Mouse (Mus musculus) brain, embryonic 14.5 days (tissue): ENCODE results near the gene Rarg. TPM values are rescaled to one million over a fixed set of nuclear protein-coding genes. Genes with fewer than 3 reads are reported as not detected.

Experiments used
- DNase-seq: peaks from one replicate; pipeline ENCODE4 v3.0.0-alpha.2; 2011; ENCODE audit warnings: low read depth
- CTCF ChIP-seq: fragments of 200-500 bp; IDR thresholded peaks from 2 replicates; pipeline ENCODE4 v1.5.1; 2012; ENCODE audit warnings: inconsistent platforms, mild to moderate bottlenecking, moderate library complexity, borderline replicate concordance; ENCODE audit not compliant: insufficient read depth, insufficient read length; ENCODE audit errors: extremely low read depth
- POLR2A ChIP-seq: fragments of 200-500 bp; IDR thresholded peaks from 2 replicates; pipeline ENCODE4 v1.6.1; 2012; ENCODE audit warnings: mild to moderate bottlenecking, inconsistent platforms, borderline replicate concordance; ENCODE audit not compliant: poor library complexity, insufficient read depth, insufficient read length, severe bottlenecking; ENCODE audit errors: extremely low read depth
- polyA plus RNA-seq: library from polyadenylated mRNA; depleted of rRNA; stranded (reverse); fragments of >200 nt; gene quantifications from 2 replicates; pipeline ENCODE4 v1.2.3, GENCODE M21; 2012

Rarg gene
- polyA plus RNA-seq, 1 experiment: 9.1 TPM

GRCm38 (mm10) chr15:102279092-102279782, 21.9 kb upstream of the Rarg start, which contains the start of gene Mfsd5:
Gene Mfsd5 (plus strand): TSS chr15:102279454.
- peak; percentile 95 for DNase-seq

DNA sequence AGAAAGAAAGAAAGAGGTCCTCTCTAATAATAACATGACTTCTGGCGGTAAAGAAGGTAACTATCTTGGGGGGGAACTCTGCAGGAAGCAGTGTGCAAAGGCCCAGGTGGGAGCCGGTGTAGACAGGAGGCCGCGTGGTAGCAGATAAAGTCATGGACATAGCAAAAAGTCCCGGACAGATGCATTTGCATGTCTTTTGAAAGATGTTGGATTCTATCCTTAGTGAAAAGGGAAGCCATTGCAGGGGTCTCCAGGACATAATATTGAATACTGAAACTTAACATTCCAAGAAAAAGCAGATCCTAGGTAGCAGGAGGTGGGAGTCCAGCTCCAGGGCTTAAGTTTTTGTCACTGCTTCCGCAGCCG, 21.4 kb upstream of the Rarg start:
- no peak for DNase-seq
- TF ChIP-seq POLR2A (no peak), CTCF (no peak)

More at GRCm38 (mm10) chr15:102279092-102279782, 21.9 kb upstream of the Rarg start, which contains the start of gene Mfsd5:
- TF ChIP-seq CTCF: 0 out of 2 replicates have a peak, but pooled peaks have one; percentile 5
- TF ChIP-seq POLR2A: peak; percentile 90

DNA sequence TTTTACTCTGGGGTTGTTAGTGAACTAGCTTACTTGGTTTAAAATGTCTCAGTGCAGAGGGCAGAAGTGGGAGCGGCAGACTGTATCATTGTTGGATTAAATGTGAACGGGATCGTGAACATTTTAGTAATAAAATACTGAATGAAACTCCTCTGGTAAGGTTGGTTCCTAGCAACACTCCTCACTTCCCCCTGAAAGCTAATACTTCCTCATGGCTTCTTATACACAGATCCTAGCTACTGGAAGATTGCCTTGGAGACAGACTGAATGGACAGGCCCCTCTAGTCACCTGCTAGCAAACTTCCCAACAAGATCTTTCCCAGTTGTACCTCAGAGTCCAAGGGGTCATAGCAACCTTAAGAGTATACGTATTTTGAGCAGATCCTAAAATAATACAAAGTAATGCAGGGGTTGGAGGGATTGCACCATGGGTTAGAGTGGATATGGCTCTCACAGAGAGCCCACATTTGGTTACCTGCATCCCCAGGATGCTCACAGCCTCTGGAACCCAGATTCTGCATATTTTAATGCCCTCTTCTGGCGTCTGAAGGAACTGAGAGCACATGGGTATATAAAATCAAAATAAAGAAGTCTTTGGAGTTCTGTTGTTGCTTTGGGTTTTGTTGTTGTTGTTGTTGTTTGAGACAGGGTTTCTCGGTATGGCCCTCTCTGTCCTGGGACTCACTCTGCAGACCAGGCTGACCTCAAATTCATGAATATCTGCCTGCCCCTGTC, 16.8 kb upstream of the Rarg start:
- no peak for TF ChIP-seq POLR2A
- no peak for TF ChIP-seq CTCF
- no peak for DNase-seq

DNA sequence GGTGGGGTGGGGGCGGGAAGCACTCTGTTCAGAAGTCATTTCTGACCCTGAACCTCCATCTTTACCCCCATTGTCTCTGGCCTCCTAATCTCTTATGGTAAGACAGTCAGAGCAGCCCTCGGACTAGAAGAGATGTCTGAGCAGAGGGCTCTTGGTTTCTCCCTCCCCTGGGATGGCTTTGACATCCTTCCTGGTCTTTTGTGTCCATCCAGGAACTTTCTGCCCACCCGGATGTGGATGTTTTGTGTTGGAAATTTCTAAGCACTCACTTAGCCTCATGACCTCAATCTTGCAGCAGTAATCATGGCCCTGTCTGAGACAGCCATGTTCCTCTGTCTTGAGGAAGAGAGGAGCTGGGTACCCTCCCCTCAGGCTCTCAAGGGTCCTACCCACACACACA, 14.1 kb upstream of the Rarg start:
- DNase-seq: no peak
- TF ChIP-seq CTCF (no peak), POLR2A (no peak)

GRCm38 (mm10) chr15:102270274-102270960, 13.1 kb upstream of the Rarg start, which contains the start of gene Gm9918:
Gene Gm9918 (plus strand): TSS chr15:102270563.
- TF ChIP-seq CTCF: no peak
- no peak for TF ChIP-seq POLR2A
- no peak for DNase-seq

- no peak for TF ChIP-seq POLR2A
- no peak for TF ChIP-seq CTCF
- DNase-seq: no peak
Measured at GRCm38 (mm10) chr15:102265548-102265947, 8.2 kb upstream of the Rarg start.

DNA sequence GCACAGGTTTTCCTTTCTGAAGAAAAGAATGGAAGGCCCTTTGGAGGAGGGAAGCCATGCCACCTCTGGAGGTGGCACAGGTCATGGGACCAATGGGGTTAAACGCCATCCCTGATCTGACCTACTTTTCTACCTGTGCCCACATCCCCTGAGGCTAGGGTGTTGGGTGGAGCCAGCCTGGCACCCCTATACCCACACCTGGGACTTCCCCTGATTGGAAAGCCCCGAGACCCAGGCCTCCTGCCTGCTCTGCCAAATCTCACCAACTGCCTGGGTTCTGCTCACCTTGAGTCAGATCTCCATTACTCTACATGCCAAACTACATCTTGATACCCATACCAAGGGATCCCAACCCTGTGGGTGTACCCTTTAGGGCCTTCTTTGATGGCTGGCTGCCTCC, 5.7 kb upstream of the Rarg start:
- DNase-seq: no peak
- TF ChIP-seq POLR2A (no peak), CTCF (no peak)

DNA sequence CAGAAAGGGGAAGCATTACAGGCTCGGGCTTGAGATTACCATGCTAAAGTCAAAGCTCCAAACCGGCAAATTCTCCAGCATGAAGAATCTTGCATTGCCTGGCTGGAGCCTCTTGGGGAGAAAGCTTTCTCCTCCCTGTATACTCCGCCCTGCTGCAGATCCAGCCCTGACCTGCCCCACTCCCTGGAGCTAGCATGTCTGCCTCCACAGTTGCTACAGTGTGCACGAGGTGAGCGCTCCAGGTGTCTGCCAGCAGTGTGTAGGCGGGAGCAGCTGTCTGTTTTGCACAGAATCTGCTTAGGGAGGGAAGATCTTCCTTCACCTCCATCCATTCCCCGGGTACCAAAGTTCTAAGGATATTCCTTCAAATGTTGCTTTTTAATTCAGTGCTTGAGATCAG, 5.3 kb upstream of the Rarg start:
- TF ChIP-seq CTCF (no peak), POLR2A (no peak)
- DNase-seq: no peak

- DNase-seq: no peak
- TF ChIP-seq CTCF (no peak), POLR2A (no peak)
Measured at GRCm38 (mm10) chr15:102258581-102259253, 1.4 kb upstream of the Rarg start.

DNA sequence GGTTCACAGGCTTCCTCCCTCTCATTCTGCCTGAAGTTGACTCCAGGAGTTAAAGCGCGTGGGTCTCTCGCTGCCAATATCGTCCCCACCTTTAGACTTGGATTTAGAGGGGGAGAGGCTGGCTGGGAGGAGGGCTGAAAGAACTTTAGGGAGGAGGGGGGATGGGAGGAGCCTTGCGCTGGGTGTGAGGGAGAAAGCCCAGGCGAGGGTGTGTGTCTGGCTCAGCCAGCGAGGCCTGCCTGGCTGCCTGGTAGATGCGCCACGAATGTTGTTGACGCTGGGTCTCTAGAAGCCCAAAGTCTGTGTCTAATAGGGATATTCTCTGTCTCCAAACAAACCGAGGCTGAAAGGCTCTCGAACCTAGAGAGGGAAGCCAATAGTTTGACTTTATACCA, 756 bp upstream of the Rarg start:
- TF ChIP-seq CTCF (no peak), POLR2A (no peak)
- DNase-seq: peak; percentile 49

GRCm38 (mm10) chr15:102256431-102257201, 701 bp downstream of the Rarg start:
- DNase-seq: no peak
- no peak for TF ChIP-seq CTCF
- TF ChIP-seq POLR2A: no peak
